Mouse (Mus musculus) telencephalon, adult 2 months (tissue): ENCODE results near the gene Calr.

Experiments used
- DNase-seq: peaks from one replicate; pipeline ENCODE4 v3.0.0-alpha.2; 2011; ENCODE audit warnings: low read depth, low spot score

Gene Calr

GRCm38 (mm10) chr8:84846722-84847572, at the start of gene Calr:
TSS of gene Calr (minus strand) at chr8:84846934.
- peak; percentile 100 for DNase-seq

- no peak for DNase-seq
Measured at GRCm38 (mm10) chr8:84895963-84896362, 49.2 kb upstream of the Calr start.

GRCm38 (mm10) chr8:84893709-84894134, 47.0 kb upstream of the Calr start, which contains the start of gene Gcdh:
TSS of gene Gcdh (minus strand) at chr8:84893921.
- peak; percentile 98 for DNase-seq

GRCm38 (mm10) chr8:84892993-84893708, 46.4 kb upstream of the Calr start:
- no peak for DNase-seq

GRCm38 (mm10) chr8:84889141-84889540, 42.4 kb upstream of the Calr start:
- DNase-seq = no peak

- DNase-seq = no peak
Measured at GRCm38 (mm10) chr8:84888280-84888679, 41.5 kb upstream of the Calr start.

GRCm38 (mm10) chr8:84884728-84885127, 38.0 kb upstream of the Calr start:
- no peak for DNase-seq

GRCm38 (mm10) chr8:84878915-84879314, 32.2 kb upstream of the Calr start:
- DNase-seq = no peak

GRCm38 (mm10) chr8:84877297-84878035, 30.7 kb upstream of the Calr start:
- no peak for DNase-seq

GRCm38 (mm10) chr8:84874339-84874738, 27.6 kb upstream of the Calr start:
- DNase-seq = no peak

GRCm38 (mm10) chr8:84873016-84873415, 26.3 kb upstream of the Calr start:
- DNase-seq = no peak

- DNase-seq = no peak
Measured at GRCm38 (mm10) chr8:84872309-84872965, 25.7 kb upstream of the Calr start.

GRCm38 (mm10) chr8:84871376-84872308, 24.9 kb upstream of the Calr start, which contains the start of gene Syce2:
TSS of gene Syce2 (plus strand) at chr8:84872111.
- no peak for DNase-seq

- peak; percentile 96 for DNase-seq
Measured at GRCm38 (mm10) chr8:84856864-84857441, 10.2 kb upstream of the Calr start, which contains the start of gene Farsa. TSS of gene Farsa (plus strand) at chr8:84856989.

- no peak for DNase-seq
Measured at GRCm38 (mm10) chr8:84856434-84856833, 9.7 kb upstream of the Calr start.

- no peak for DNase-seq
Measured at GRCm38 (mm10) chr8:84847684-84848435, 1.1 kb upstream of the Calr start.

- DNase-seq = no peak
Measured at GRCm38 (mm10) chr8:84846094-84846721, 526 bp downstream of the Calr start.

GRCm38 (mm10) chr8:84845355-84846093, 1.2 kb downstream of the Calr start:
- no peak for DNase-seq
